Mouse (Mus musculus): ENCODE measurements around the gene Cpsf4l. TPM values are rescaled to one million over a fixed set of nuclear protein-coding genes. Genes with fewer than 3 reads are reported as not detected.
A peak's percentile ranks its signal among the peaks of the same experiment; 100 is the strongest.

Cpsf4l gene
- polyA plus RNA-seq, 1 experiment from 2014 or later = 0.18 TPM

DNA sequence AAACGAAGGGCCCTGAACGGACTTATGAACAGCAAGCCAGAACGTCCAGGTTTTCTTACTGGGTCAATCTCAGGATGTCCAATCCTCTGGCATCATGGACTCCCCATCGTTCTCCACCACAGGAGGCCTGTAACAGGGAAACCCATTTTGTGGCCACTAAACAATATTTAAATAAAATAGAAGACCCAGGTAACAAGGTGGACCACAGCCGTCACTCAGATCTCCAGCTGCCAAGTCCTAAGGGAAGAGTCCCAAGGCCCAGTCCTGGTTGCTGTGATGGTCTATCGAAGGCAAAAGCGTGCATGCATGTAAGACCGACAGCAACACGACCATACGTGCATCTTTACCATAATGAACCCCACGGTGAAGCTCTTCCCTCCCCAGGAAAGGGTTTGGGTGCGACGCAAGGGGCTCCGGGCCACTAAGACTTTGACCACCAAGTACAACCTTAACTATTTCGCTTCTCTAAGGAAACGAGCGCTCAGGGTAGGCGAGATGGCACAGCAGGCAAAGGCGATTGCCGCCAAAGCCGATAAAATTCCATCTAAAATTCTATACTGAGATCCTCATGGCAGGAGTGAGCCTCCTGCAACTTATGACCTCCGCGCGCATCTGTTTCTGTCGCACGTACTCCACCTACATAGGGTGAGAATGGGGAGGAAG lies 61.0 kb downstream of the Cpsf4l start, which contains the start of gene Cog1:
Cog1 (plus strand) TSS at position 480 of the 663 bp plus-strand sequence.
- peak within 1 kb of the TSS; percentile 85 for H3K4me3 ChIP-seq (replicated peaks; ENCODE audit: low read length)
- peak within 1 kb of the TSS; percentile 85 for H3K4me2 ChIP-seq (ENCODE audit: low read depth, low read length)
- H3K9ac ChIP-seq (ENCODE audit: low read length) = peak within 1 kb of the TSS; percentile 95
- H3K4me1 ChIP-seq (ENCODE audit: control insufficient read depth, insufficient read depth, low read length) = peaks cover 13% of the 10 kb centered on the region
- H3K27ac ChIP-seq (ENCODE audit: low read length) = peak within 1 kb of the TSS; percentile 85
- H3K27me3 ChIP-seq (ENCODE audit: control insufficient read depth, insufficient read depth, low read length) = no peaks in the 10 kb centered on the region
- H3K36me3 ChIP-seq (ENCODE audit: control insufficient read depth, insufficient read depth, low read length) = peaks cover 7% of the 10 kb centered on the region; the same call in 1 of the 2 replicates
- H3K9me3 ChIP-seq (replicated peaks; ENCODE audit: control insufficient read depth, low read length) = no peaks in the 10 kb centered on the region
- no peak for ATAC-seq (ENCODE audit: insufficient read depth, low FRiP score)
- WGBS = 41% methylated on average over 26 of the region's 26 CpGs

Other genes with a start within 250 kb of the Cpsf4l start
- 1.6 and 2.3 TPM in 2 replicates for gene Sstr2, start 90.7 kb downstream of the Cpsf4l start, polyA plus RNA-seq (2015; fragmentation: Nextera tagmentation; extraction: Ambion mirVana)
- gene Cog1, start 60.8 kb downstream of the Cpsf4l start, polyA plus RNA-seq (2015; fragmentation: Nextera tagmentation; extraction: Ambion mirVana) = 17.3 and 20.8 TPM in 2 replicates
- gene Slc39a11, start 59.9 kb downstream of the Cpsf4l start, polyA plus RNA-seq (2015; fragmentation: Nextera tagmentation; extraction: Ambion mirVana) = 47.9 and 50.3 TPM in 2 replicates
- 36.2 and 41.2 TPM in 2 replicates for gene Fam104a, start 25.9 kb downstream of the Cpsf4l start, polyA plus RNA-seq (2015; fragmentation: Nextera tagmentation; extraction: Ambion mirVana)
- 13.9 and 17.1 TPM in 2 replicates for gene D11Wsu47e, start 25.6 kb downstream of the Cpsf4l start, polyA plus RNA-seq (2015; fragmentation: Nextera tagmentation; extraction: Ambion mirVana)
- gene Cdc42ep4, start 41.9 kb upstream of the Cpsf4l start, polyA plus RNA-seq (2015; fragmentation: Nextera tagmentation; extraction: Ambion mirVana) = 59.7 and 62.0 TPM in 2 replicates